Mouse (Mus musculus) megakaryocyte progenitor cell, adult 5-6 weeks (primary cell): ENCODE measurements around the gene Scgb3a1. TPM values are rescaled to one million over a fixed set of nuclear protein-coding genes. Genes with fewer than 3 reads are reported as not detected.
A peak's percentile ranks its signal among the peaks of the same experiment; 100 is the strongest.

Experiments
- ATAC-seq: replicated peaks from 2 replicates; pipeline ENCODE4 v1.8.0; 2016; ENCODE audit warnings: mild to moderate bottlenecking, moderate TSS enrichment, inconsistent platforms; ENCODE audit not compliant: poor library complexity
- total RNA-seq, 2 experiments: library from RNA; stranded (forward) in 1 of 2; stranded (reverse) in 1 of 2; fragments of 157-497, 149-512 nt in 1 of 2; fragments of 200-1000 nt in 1 of 2; gene quantifications; 2 replicates each; pipeline versions ENCODE4 v1.2.3 to v1.2.4; 2015 to 2017

The Scgb3a1 gene
- total RNA-seq, 2 experiments from 2014 or later = not detected

DNA sequence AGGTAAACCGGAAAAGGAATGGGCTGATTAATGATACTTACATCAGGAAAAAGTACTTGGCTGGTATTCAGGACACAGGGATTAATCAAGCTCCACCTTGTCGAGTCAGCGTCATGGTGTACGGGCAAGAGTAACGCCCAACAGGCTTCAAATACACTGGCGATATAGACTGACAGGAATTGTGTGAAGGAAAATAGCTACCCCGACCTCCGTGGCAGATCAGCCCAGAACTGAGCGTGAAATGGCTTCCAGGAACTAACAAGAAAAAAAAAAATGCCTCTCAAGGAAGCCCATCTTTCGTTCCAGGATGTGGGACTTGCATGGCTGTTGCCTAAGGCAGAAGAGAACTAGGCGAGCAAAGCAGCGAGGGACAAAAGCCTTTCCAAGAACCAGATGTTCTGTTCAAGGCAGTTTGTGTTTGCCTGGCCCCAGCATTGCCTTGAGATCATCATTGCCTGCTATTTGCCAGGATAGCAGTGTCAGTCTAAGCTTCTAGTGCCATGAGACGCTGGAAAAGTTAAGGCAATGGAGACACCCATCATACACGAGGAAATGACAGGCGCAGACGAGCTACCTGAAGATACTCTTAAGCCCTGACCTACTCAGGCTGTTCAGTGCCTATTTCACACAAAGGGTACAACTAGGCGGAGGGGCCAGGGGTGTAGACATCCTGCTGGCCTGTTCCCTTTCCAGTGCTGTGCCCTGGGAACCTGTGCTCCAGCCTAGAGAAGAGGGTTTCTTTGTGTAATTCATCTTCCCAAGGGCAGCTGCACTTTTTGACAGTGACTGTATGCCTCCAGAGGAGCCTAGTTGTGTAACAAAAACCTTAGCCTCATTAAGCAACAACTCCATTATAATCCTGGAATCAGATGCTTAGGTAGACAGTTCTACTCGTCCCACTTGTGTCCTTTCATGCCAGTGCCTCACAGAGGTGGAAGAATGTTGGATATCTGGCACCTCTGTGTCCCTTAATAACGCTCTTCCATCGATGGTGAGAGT, 50.2 kb downstream of the Scgb3a1 start:
- 0 out of 2 replicates have a peak, but pooled peaks have one; percentile 5 for ATAC-seq

Other genes starting within 250 kb of the Scgb3a1 start
- not detected in 2 replicates for gene Olfr1389, start 240.5 kb upstream of the Scgb3a1 start, total RNA-seq (2015)
- gene Olfr1389, start 240.5 kb upstream of the Scgb3a1 start, total RNA-seq (2017) = not detected in 2 replicates
- 0.05 TPM in 1 of 2 replicates, not detected in the other for gene Olfr1388, start 227.0 kb upstream of the Scgb3a1 start, total RNA-seq (2015)
- gene Olfr1388, start 227.0 kb upstream of the Scgb3a1 start, total RNA-seq (2017) = 0.07 and 0.17 TPM in 2 replicates
- gene Olfr1387, start 208.3 kb upstream of the Scgb3a1 start, total RNA-seq (2015) = not detected in 2 replicates
- not detected in 2 replicates for gene Olfr1387, start 208.3 kb upstream of the Scgb3a1 start, total RNA-seq (2017)
- gene Olfr1386, start 198.6 kb upstream of the Scgb3a1 start, total RNA-seq (2015) = not detected in 2 replicates
- gene Olfr1386, start 198.6 kb upstream of the Scgb3a1 start, total RNA-seq (2017) = not detected in 2 replicates
- gene Olfr1385, start 174.5 kb upstream of the Scgb3a1 start, total RNA-seq (2015) = 0.10 TPM in 1 of 2 replicates, not detected in the other
- 0.17 TPM in 1 of 2 replicates, not detected in the other for gene Olfr1385, start 174.5 kb upstream of the Scgb3a1 start, total RNA-seq (2017)
- gene Olfr1384, start 156.9 kb upstream of the Scgb3a1 start, total RNA-seq (2015) = not detected in 2 replicates
- not detected in 2 replicates for gene Olfr1384, start 156.9 kb upstream of the Scgb3a1 start, total RNA-seq (2017)
- gene Olfr1383, start 144.0 kb upstream of the Scgb3a1 start, total RNA-seq (2015) = not detected in 2 replicates
- gene Olfr1383, start 144.0 kb upstream of the Scgb3a1 start, total RNA-seq (2017) = not detected in 2 replicates
- gene Olfr1382, start 135.4 kb upstream of the Scgb3a1 start, total RNA-seq (2015) = not detected in 2 replicates
- gene Olfr1382, start 135.4 kb upstream of the Scgb3a1 start, total RNA-seq (2017) = not detected in 2 replicates
- gene Olfr1381, start 120.2 kb upstream of the Scgb3a1 start, total RNA-seq (2015) = not detected in 2 replicates
- gene Olfr1381, start 120.2 kb upstream of the Scgb3a1 start, total RNA-seq (2017) = not detected in 2 replicates
- not detected in 2 replicates for gene Olfr1380, start 106.7 kb upstream of the Scgb3a1 start, total RNA-seq (2015)
- not detected in 2 replicates for gene Olfr1380, start 106.7 kb upstream of the Scgb3a1 start, total RNA-seq (2017)
- gene Flt4, start 54.3 kb upstream of the Scgb3a1 start, total RNA-seq (2015) = 0.02 and 0.07 TPM in 2 replicates
- gene Flt4, start 54.3 kb upstream of the Scgb3a1 start, total RNA-seq (2017) = 0.17 and 0.24 TPM in 2 replicates
- 78.8 and 89.8 TPM in 2 replicates for gene Cnot6, start 49.1 kb downstream of the Scgb3a1 start, total RNA-seq (2015)
- gene Cnot6, start 49.1 kb downstream of the Scgb3a1 start, total RNA-seq (2017) = 52.2 and 59.1 TPM in 2 replicates
- gene Gfpt2, start 130.6 kb downstream of the Scgb3a1 start, total RNA-seq (2015) = 0.24 and 0.39 TPM in 2 replicates
- 0.37 TPM in 1 of 2 replicates, not detected in the other for gene Gfpt2, start 130.6 kb downstream of the Scgb3a1 start, total RNA-seq (2017)
- 32.9 and 40.2 TPM in 2 replicates for gene Mapk9, start 183.1 kb downstream of the Scgb3a1 start, total RNA-seq (2015)
- 31.1 and 56.3 TPM in 2 replicates for gene Mapk9, start 183.1 kb downstream of the Scgb3a1 start, total RNA-seq (2017)
- 0.15 and 0.17 TPM in 2 replicates for gene Rasgef1c, start 238.2 kb downstream of the Scgb3a1 start, total RNA-seq (2015)
- gene Rasgef1c, start 238.2 kb downstream of the Scgb3a1 start, total RNA-seq (2017) = 0.12 and 0.30 TPM in 2 replicates